Mouse (Mus musculus): ENCODE results near the gene Mindy4. TPM values are rescaled to one million over a fixed set of nuclear protein-coding genes. Genes with fewer than 3 reads are reported as not detected.

The Mindy4 gene
- polyA plus RNA-seq, 1 experiment: 4.9 TPM

- no peaks in the 10 kb centered on the region for H3K27me3 ChIP-seq (ENCODE audit: control insufficient read depth, insufficient read depth, low read length)
- no peak for DNase-seq
- H3K27ac ChIP-seq (ENCODE audit: insufficient read depth, low read length): no peak overlapping the region
- no peak for TF ChIP-seq POLR2A (IDR thresholded peaks at IDR 0.05; ENCODE audit: borderline replicate concordance, insufficient read depth, low read length)
- no peak for TF ChIP-seq CTCF (IDR thresholded peaks at IDR 0.05; ENCODE audit: borderline replicate concordance, insufficient read depth, low read depth, low read length)
- WGBS: 66% methylated on average over 5 of the region's 5 CpGs
- H3K4me3 ChIP-seq (replicated peaks; ENCODE audit: insufficient read depth, low read depth, low read length): no peak overlapping the region
- no peaks in the 10 kb centered on the region for H3K4me1 ChIP-seq (ENCODE audit: control insufficient read depth, insufficient read depth, low read length)
Observed at GRCm38 (mm10) chr6:55288007-55288602, 84.9 kb downstream of the Mindy4 start.

- no peak for TF ChIP-seq POLR2A (IDR thresholded peaks at IDR 0.05; ENCODE audit: borderline replicate concordance, insufficient read depth, low read length)
- no peak for TF ChIP-seq CTCF (IDR thresholded peaks at IDR 0.05; ENCODE audit: borderline replicate concordance, insufficient read depth, low read depth, low read length)
- Histone ChIP-seq H3K4me3 (replicated peaks; ENCODE audit: insufficient read depth, low read depth, low read length) (no peak overlapping the region), H3K27me3 (ENCODE audit: control insufficient read depth, insufficient read depth, low read length) (no peaks in the 10 kb centered on the region), H3K27ac (ENCODE audit: insufficient read depth, low read length) (no peak overlapping the region), H3K4me1 (ENCODE audit: control insufficient read depth, insufficient read depth, low read length) (peaks cover 7% of the 10 kb centered on the region; the same call in 1 of the 2 replicates)
- DNase-seq: peak; percentile 23 to 33
- WGBS: 27% methylated on average over 19 of the region's 19 CpGs
Observed at GRCm38 (mm10) chr6:55294549-55295131, 91.5 kb downstream of the Mindy4 start.

- Histone ChIP-seq H3K4me3 (replicated peaks; ENCODE audit: insufficient read depth, low read depth, low read length) (no peak overlapping the region), H3K27me3 (ENCODE audit: control insufficient read depth, insufficient read depth, low read length) (no peaks in the 10 kb centered on the region), H3K27ac (ENCODE audit: insufficient read depth, low read length) (no peak overlapping the region), H3K4me1 (ENCODE audit: control insufficient read depth, insufficient read depth, low read length) (peaks cover 7% of the 10 kb centered on the region; the same call in 1 of the 2 replicates)
- TF ChIP-seq POLR2A (IDR thresholded peaks at IDR 0.05; ENCODE audit: borderline replicate concordance, insufficient read depth, low read length) (no peak), CTCF (IDR thresholded peaks at IDR 0.05; ENCODE audit: borderline replicate concordance, insufficient read depth, low read depth, low read length) (no peak)
- WGBS: 47% methylated on average over 1 of the region's 1 CpGs
- DNase-seq: no peak
Observed at GRCm38 (mm10) chr6:55295325-55295724, 92.1 kb downstream of the Mindy4 start.

DNA sequence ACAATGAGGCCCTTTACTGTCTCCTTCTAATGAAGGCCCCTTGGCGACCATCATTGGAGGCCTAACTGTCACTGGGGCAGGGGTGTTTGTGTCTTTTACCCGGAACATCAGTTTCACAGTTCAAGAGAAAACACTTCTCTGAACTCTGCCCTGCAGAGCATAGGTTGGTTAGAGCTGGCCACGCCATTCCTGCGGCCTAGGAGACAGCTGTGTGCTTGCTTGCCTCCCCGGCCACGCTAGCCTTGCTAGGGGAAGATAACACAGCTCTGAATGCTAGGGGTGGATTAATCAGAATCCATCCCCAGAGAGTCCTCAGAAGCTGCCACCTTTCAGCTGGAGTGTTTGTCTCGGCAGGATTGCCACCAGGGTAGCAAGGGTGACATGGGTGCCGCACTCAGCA is 96.3 kb downstream of the Mindy4 start:
- no peak for DNase-seq
- peaks cover 5% of the 10 kb centered on the region; the same call in 1 of the 2 replicates for H3K4me1 ChIP-seq (ENCODE audit: control insufficient read depth, insufficient read depth, low read length)
- no peak overlapping the region for H3K4me3 ChIP-seq (replicated peaks; ENCODE audit: insufficient read depth, low read depth, low read length)
- H3K27ac ChIP-seq (ENCODE audit: insufficient read depth, low read length): no peak overlapping the region
- 93% methylated on average over 8 of the region's 8 CpGs for WGBS
- no peak for TF ChIP-seq CTCF (IDR thresholded peaks at IDR 0.05; ENCODE audit: borderline replicate concordance, insufficient read depth, low read depth, low read length)
- no peak for TF ChIP-seq POLR2A (IDR thresholded peaks at IDR 0.05; ENCODE audit: borderline replicate concordance, insufficient read depth, low read length)
- H3K27me3 ChIP-seq (ENCODE audit: control insufficient read depth, insufficient read depth, low read length): no peaks in the 10 kb centered on the region

- 79% methylated on average over 2 of the region's 2 CpGs for WGBS
- Histone ChIP-seq H3K27me3 (ENCODE audit: control insufficient read depth, insufficient read depth, low read length) (no peaks in the 10 kb centered on the region), H3K4me1 (ENCODE audit: control insufficient read depth, insufficient read depth, low read length) (peaks cover under 1% of the 10 kb centered on the region; the same call in 1 of the 2 replicates), H3K4me3 (replicated peaks; ENCODE audit: insufficient read depth, low read depth, low read length) (no peak overlapping the region), H3K27ac (ENCODE audit: insufficient read depth, low read length) (no peak overlapping the region)
- no peak for DNase-seq
- TF ChIP-seq POLR2A (IDR thresholded peaks at IDR 0.05; ENCODE audit: borderline replicate concordance, insufficient read depth, low read length) (no peak), CTCF (IDR thresholded peaks at IDR 0.05; ENCODE audit: borderline replicate concordance, insufficient read depth, low read depth, low read length) (no peak)
Observed at GRCm38 (mm10) chr6:55299917-55300316, 96.7 kb downstream of the Mindy4 start.

- no peak for TF ChIP-seq CTCF (IDR thresholded peaks at IDR 0.05; ENCODE audit: borderline replicate concordance, insufficient read depth, low read depth, low read length)
- no peak for TF ChIP-seq POLR2A (IDR thresholded peaks at IDR 0.05; ENCODE audit: borderline replicate concordance, insufficient read depth, low read length)
- Histone ChIP-seq H3K27ac (ENCODE audit: insufficient read depth, low read length) (no peak overlapping the region), H3K27me3 (ENCODE audit: control insufficient read depth, insufficient read depth, low read length) (no peaks in the 10 kb centered on the region), H3K4me1 (ENCODE audit: control insufficient read depth, insufficient read depth, low read length) (no peaks in the 10 kb centered on the region), H3K4me3 (replicated peaks; ENCODE audit: insufficient read depth, low read depth, low read length) (no peak overlapping the region)
- 86% methylated on average over 11 of the region's 11 CpGs for WGBS
- DNase-seq: no peak
Observed at GRCm38 (mm10) chr6:55300704-55301103, 97.5 kb downstream of the Mindy4 start.

DNA sequence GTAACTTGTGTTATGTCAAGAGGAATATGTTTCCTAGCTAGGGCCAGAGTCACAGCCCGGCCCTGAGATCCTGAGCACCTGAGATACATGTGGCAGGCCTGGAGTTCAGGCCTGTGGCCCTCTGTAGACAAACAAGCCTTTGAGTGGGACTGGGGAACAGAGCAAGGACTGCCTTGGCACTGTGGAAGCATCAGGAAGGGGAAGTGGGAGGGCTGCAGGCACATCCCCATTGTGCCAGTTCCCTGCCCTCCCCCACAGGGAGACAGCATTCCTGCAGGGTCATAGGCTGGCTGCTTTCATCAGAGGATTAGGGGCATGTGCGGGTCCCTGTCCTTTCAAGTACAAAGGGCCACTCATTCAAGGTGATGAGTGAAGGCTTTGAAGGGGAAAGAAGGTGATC is 107.0 kb downstream of the Mindy4 start:
- WGBS: 71% methylated on average over 2 of the region's 2 CpGs
- H3K27me3 ChIP-seq (ENCODE audit: control insufficient read depth, insufficient read depth, low read length): no peaks in the 10 kb centered on the region
- no peak for DNase-seq
- TF ChIP-seq POLR2A (IDR thresholded peaks at IDR 0.05; ENCODE audit: borderline replicate concordance, insufficient read depth, low read length) (no peak), CTCF (IDR thresholded peaks at IDR 0.05; ENCODE audit: borderline replicate concordance, insufficient read depth, low read depth, low read length) (no peak)
- H3K4me3 ChIP-seq (replicated peaks; ENCODE audit: insufficient read depth, low read depth, low read length): no peak overlapping the region
- peaks cover 5% of the 10 kb centered on the region; the same call in 1 of the 2 replicates for H3K4me1 ChIP-seq (ENCODE audit: control insufficient read depth, insufficient read depth, low read length)
- no peak overlapping the region for H3K27ac ChIP-seq (ENCODE audit: insufficient read depth, low read length)

GRCm38 (mm10) chr6:55311962-55312361 is 108.8 kb downstream of the Mindy4 start:
- no peak for DNase-seq
- WGBS: 88% methylated on average over 5 of the region's 5 CpGs
- no peak overlapping the region for H3K27ac ChIP-seq (ENCODE audit: insufficient read depth, low read length)
- H3K4me3 ChIP-seq (replicated peaks; ENCODE audit: insufficient read depth, low read depth, low read length): no peak overlapping the region
- TF ChIP-seq POLR2A (IDR thresholded peaks at IDR 0.05; ENCODE audit: borderline replicate concordance, insufficient read depth, low read length) (no peak), CTCF (IDR thresholded peaks at IDR 0.05; ENCODE audit: borderline replicate concordance, insufficient read depth, low read depth, low read length) (no peak)
- H3K4me1 ChIP-seq (ENCODE audit: control insufficient read depth, insufficient read depth, low read length): peaks cover 5% of the 10 kb centered on the region; the same call in 1 of the 2 replicates
- no peaks in the 10 kb centered on the region for H3K27me3 ChIP-seq (ENCODE audit: control insufficient read depth, insufficient read depth, low read length)
